Mouse (Mus musculus) myocyte (in vitro differentiated cells): ENCODE measurements around the gene Acss1.

Experiments
- E2F4 ChIP-seq: IDR thresholded peaks from one replicate; pipeline ENCODE4 v1.6.1; 2011; ENCODE audit warnings: mild to moderate bottlenecking, control low read depth, moderate library complexity; ENCODE audit not compliant: insufficient read depth
- POLR2A ChIP-seq: IDR thresholded peaks from one replicate; pipeline ENCODE4 v1.6.1; 2011; ENCODE audit warnings: low read depth, mild to moderate bottlenecking, control low read depth, moderate library complexity; ENCODE audit not compliant: insufficient read length
- POLR2AphosphoS2 ChIP-seq: IDR thresholded peaks from one replicate; pipeline ENCODE4 v1.6.1; 2011; ENCODE audit warnings: low read depth, control low read depth; ENCODE audit not compliant: insufficient read length
- TCF3 ChIP-seq: IDR thresholded peaks from one replicate; pipeline ENCODE4 v1.6.1; 2011; ENCODE audit warnings: low read depth, control low read depth; ENCODE audit not compliant: insufficient read length
- USF1 ChIP-seq: IDR thresholded peaks from one replicate; pipeline ENCODE4 v1.6.1; 2011; ENCODE audit warnings: low read depth, mild to moderate bottlenecking, control low read depth, moderate library complexity

DNA sequence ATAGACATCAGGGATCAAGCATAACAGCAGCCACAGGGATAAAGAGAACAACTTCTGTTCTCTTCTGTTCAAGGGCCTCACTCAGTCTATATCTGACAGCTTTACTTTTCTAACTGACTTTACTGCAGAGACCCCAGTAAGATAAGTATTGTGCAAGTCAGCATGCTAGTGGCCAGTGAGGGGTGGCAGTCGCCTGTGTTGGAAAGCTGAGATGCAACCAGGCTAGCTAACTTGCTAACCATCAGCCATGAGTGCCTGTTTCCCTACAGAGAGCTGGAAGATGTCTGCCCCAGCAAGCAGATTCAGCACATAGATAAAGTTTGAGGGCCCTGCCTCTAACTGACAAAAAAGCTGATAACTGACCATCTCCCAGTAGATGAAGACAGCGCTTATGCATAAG, 97.5 kb downstream of the Acss1 start:
- TF ChIP-seq USF1: no peak
- TF ChIP-seq POLR2A: no peak
- TF ChIP-seq POLR2AphosphoS2: no peak
- no peak for TF ChIP-seq TCF3
- no peak for TF ChIP-seq E2F4
